Mouse (Mus musculus) hindlimb bud, embryonic 11.5 days (tissue): ENCODE measurements around the gene Ppp1r3g.
"Not testable (repeated sequence)": the region's sequence is repeated elsewhere in the genome, so short reads cannot be mapped to it uniquely, and the experiment has no call there.

Experiments used
- DNase-seq: peaks from one replicate; pipeline ENCODE4 v3.0.0-alpha.2; 2012; ENCODE audit warnings: low read depth, low spot score; ENCODE audit errors: extremely low spot score

The Ppp1r3g gene

DNA sequence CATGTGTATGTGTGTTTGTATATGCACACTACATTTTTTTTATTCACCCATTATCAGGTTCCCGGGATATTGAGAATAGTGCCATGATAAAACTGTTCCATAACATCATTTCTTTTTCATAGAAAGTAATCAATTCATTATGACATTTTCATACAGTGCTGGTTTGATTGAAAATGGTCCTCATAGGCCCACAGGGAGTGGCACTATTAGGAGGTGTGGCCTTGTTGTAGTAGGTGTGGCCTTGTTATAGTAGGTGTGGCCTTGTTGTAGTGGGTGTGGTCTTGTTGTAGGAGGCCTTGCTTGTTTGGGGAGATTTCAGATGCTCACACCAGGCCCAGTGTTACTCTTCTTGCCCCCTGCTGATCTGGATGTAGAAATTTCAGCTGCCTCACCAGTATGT lies at the start of gene Ppp1r3g:
Gene Ppp1r3g, plus strand, starts transcription at position 301 of the 400 bp plus-strand sequence.
- DNase-seq = no peak

DNA sequence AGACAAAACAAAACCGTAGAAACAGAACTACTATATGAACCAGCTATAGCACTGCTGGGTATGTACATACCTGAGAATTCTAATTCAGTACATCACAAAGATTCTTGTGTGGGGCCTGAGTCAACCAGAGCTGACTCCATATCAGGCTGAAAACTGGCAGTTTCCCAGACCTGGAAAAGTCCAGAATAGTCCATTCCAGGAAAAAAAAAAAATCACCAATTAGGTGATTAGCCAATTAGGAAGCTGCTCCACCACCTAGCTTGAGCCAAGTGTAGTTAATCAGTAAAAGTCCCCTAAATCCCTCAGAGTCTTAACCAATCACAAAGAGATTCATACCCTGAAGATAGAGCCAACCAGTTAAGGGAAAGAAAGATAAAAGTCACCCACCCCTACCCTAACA lies 47.2 kb upstream of the Ppp1r3g start:
- no peak for DNase-seq

DNA sequence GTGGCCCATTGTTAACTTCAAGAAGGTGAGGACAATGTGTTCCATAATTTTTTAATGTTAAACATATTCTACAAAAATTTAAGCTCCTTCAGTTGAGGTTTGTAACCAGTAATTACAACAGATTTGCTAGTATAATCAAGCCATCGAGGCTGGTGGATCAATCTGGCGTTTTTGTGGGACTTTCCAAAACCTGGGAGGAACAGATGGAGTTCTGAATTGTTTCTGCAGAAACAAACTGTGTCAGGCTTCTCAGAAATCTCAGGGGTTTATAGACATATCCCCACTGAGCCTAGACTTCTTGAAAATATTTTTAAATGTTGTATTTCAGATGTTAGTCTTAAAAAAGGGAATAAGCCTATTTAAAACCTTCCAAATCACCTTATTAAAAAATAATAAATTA lies 20.6 kb upstream of the Ppp1r3g start:
- DNase-seq = no peak

DNA sequence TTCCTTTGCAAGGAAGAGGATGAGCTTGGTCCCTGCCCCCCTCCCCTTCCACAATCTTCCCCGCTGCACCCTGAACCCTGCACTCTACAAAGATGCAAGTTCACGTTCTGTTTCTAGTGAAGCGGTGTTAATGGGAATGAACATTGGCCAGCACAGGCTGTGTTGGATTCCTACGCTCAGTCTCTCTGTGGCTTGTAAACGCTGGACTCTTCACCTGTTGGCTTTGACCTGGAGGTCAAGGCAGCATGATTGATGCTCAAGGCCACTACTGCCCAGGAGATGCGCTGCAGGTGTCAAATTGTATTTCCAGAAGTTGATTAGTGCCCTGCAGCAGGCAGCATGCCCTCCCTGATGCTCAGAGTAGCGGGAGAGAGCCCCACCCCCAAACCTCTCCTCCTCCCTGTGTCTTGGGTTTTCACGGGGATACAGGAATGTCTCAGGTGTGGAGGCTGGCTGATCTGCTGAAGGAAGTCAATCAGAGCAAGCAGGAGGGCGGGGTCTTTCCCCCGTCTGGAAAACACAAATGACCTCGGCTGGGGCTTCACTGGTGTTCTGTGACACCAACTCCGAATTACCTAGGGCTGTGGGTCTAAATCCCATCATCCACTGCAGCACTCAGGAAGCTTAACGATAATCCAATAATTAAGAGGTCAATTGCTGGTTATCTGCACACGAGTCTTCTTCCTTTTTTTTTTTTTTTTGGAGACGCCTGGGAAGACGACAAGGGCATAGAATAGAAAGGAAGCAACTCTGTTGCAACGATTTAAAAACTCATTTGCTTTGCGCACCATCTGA lies 18.6 kb upstream of the Ppp1r3g start:
- no peak for DNase-seq

DNA sequence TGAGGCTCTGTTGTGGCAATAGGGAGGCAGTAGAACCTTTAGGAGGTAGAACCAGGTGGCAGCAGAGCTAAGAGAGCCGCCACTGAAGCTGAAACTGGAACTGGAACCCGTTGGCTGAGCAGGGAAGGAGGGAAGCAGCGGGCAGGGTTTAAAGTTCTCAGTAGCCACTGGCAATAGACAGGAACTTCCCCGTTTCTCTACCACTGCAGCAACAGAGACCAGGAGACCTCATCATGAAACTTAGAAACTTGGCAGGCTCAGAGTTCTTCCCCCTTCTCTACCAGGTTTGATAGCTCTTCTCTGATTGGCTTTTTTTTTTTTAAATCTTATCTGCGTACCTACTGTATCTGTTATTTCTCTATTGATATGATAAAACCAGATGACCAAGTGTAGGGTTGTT lies 17.7 kb upstream of the Ppp1r3g start:
- DNase-seq = no peak

DNA sequence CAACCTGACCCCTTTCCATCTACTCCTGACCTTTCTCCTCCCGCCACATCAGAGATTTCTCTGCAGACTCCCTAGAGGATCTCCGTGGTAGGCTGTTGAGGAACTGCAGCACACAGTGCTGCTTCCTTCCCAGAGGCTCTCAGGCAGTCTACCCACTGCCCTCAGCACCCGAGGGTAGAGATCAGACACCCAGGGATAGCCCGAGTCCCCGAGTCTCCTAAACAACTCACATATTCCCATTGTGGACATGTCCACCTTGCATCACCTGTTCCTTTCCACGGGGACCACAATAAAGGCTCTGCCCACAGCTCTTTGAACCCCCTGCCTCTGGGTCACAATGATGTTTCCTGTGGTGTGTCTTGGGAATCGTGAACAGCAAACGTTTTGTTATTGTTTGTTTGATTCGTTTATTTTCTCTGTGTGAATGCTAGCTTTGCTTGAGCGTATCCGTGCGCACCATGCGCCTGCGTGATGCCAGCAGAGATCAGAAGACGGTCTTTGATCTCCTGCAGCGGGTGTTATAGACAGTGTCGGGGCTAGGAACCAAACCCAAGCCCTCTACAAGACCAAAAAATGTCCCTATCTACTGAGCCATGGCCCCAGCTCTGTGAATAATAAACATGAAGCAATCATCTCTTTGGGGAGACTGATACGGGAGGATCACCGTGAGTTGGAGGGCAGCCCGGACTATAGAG lies 11.8 kb upstream of the Ppp1r3g start:
- DNase-seq = no peak

DNA sequence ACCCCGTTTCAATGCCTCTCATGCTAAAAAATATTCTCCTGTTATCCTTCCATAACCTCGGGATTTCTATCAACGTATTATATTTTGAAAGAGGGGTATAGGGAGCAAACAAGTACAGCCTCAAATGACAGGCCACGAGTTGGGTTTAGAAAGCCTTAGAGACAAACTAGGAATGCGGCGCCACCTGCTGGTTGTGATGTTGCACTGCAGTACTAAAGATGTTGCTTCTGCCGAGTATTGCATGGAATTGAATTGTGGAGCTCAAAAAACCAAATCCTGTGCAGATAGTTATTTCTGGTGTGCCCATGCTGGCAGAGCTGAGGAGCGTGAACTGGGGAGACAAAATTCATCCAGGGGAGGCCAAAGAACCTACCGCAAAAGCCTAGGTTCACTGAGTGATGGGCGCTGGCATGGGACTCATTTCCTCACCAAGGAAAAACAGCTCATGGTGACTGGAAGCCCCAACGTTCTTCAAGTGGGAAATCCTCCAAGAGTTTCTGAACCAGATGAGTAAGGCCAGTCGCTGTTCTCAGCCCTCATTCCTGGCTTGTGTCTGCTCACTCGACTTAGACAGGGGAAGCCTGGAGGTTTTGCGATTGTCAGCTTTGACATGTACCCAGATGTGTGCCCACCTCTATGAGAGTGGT lies 11.2 kb upstream of the Ppp1r3g start:
- DNase-seq = peak; percentile 61

DNA sequence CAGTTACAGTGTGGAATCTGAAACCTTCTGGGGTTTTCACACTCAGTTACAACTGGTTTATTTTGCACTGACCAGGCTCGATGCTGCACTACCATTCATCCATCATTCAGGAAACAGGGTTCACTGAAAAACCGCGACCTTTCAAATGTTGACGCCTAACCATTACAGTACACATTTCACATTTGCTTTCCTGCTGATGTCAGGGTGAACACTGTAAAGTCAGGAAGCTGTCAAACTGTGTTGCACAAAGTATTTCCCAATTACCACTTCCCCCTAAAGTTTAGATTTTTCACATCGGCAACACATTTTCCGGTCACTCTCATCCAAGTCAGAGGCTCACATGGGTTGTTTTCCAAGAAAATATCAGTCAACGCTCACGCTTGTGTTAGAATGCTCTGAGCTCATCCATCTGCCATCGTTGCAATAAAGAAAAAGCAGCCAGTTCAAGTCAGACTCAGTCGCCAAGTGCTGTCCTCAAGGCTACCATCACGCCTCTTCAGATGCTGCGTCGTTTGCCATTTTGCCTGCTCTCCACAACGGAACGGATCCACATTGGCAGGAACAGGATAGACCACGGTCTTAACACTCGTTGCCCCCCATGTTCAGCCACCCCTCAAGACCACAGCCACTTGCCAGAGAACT lies 8.7 kb upstream of the Ppp1r3g start:
- DNase-seq = no peak

DNA sequence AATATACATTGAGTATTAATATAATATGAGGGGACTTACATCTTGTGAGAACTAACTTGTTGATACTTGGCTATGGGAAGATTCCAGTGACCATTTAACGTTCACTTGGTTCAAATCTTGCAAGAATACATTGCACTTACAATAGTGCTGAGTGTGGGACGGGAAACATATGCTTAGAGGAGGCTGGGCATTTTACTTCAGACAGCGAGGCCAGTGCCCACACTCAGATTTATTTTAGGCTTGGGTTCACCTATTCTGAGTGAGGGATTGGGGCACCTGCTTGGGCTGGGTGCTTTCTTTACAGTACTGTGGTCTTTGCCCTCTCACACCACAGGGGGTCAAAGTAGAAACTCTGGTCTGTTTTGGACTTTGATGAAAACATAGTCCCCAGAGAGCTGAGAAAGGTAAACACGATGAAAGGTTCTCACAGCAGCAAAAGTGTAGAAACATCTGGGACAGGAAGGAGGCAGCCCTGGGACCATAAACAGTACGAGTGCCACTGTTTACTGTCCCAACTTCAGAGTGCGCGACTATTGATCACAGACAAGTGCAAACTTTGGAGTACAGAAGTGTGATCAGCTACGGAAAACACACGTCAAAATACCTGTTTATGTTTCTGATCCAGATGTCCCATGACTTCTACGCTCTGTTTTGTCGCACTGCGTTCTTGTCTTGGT lies 890 bp downstream of the Ppp1r3g start:
- DNase-seq = no peak

DNA sequence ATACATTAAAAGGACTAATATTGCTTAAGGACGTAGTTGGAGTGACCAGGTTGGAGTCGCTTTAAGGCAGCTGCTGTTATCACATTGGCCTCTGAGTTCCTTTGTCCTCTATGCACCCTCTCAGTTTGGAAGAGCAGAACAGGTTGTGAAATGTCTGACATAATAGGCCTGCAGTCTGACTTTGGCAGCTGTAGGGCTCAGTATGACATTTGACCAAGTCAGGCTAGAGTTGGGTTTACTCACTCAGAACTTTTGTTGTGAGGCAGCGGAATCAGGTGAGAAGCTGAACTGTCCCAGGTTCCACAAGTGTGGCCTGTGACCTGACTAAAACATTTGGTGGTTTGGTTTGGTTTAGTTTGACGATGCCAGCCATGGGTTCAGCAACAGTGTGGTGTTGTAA lies 4.9 kb downstream of the Ppp1r3g start:
- no peak for DNase-seq

DNA sequence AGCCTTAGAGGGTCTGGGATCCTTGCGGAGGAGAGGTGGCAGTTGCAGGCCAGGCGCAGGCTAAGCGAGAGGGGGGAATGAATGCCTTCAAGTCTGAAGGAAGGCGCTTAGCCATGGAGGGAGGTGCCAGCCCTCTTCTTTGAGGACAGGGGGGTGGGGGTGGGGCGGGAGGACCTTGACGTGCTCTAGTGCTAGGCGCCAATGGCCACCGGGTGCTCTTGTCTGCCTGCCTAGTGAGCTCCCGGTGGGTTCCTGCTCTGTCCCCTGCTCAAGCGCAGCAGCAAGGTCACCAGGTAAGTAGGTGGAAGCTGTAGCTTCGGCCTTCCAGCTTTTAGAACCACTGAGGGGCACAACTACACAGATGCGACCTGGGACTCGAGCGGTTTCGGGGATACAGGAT lies 9.1 kb downstream of the Ppp1r3g start:
- DNase-seq = no peak

DNA sequence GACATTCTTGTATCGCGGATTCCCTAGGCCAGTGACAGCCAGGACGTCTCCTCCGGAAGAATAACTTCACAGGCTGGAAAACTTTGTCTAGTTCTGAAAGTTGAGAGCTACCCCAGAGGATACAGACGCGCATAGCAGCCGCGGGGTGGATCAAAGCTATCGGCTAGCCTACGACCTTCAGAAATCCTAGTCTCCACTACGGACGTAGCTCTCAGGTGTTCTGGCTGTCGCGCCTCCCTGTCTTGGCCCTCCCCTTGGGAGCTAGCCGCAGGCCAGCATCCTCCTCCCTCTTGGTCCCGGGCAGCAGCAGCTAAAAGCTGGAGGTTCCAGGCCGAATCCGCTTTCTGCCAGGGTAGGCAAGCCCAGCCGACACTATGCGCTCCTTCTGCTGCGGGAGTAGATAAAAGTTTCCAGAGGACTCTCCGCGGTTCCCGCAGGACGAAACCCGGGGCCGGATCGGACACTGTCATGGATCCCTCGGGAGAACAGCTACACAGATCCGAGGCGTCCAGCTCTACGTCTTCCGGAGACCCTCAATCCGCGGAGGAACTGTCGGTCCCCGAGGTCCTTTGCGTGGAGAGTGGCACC lies 9.6 kb downstream of the Ppp1r3g start:
- DNase-seq = no peak

DNA sequence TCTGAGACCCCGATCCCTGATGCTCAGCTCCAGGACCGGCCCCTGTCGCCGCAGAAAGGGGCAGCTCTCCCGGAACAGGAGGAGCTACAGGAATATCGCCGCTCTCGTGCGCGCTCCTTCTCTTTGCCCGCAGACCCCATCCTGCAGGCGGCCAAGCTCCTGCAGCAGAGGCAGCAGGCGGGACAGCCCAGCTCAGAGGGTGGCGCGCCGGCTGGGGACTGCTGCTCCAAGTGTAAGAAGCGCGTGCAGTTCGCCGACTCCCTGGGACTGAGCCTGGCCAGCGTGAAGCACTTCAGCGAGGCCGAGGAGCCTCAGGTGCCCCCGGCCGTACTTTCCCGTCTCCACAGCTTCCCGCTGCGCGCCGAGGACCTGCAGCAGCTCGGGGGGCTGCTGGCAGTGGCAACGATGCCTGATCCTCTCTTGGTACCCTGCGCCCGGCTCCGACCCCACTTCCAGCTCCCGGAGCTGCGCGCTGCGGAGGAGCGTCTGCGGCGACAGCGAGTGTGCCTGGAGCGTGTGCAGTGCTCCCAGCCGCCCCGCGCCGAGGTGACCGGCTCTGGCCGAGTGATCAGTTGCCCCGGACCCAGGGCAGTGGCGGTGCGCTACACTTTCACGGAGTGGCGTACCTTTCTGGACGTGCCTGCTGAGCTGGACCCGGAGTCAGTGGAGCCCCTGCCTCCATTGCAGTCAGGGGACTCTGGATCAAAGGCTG lies 10.2 kb downstream of the Ppp1r3g start:
- no peak for DNase-seq

DNA sequence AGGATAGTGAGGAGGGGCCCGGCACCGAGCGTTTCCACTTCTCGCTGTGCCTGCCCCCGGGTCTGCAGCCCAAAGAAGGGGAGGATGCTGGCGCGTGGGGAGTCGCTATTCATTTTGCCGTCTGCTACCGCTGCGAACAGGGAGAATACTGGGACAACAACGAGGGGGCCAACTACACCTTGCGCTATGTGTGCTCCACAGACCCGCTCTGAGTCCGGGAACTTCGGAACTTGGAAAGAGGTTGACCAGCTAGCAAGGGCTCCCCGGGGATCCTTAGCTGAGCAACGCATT lies 10.7 kb downstream of the Ppp1r3g start:
- no peak for DNase-seq

DNA sequence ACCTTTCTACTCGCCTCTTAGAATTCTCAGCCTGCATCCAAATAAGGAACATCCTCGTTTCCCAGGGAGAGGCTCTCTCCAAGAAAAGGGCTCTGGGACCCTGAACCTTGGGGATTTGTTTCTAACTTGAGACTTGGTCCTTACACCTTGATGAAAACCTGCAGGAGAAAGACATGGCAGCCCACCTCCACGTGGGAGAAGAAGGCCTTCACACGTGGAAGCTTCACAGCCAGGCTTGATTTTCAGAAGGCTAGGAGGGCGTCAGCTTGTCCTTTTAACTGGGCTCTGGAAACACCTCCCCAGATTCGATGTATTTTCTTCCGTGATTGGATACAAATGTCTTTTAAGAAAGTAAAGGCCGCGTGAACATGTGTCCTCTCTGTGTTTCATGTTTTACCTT lies 11.2 kb downstream of the Ppp1r3g start:
- no peak for DNase-seq

DNA sequence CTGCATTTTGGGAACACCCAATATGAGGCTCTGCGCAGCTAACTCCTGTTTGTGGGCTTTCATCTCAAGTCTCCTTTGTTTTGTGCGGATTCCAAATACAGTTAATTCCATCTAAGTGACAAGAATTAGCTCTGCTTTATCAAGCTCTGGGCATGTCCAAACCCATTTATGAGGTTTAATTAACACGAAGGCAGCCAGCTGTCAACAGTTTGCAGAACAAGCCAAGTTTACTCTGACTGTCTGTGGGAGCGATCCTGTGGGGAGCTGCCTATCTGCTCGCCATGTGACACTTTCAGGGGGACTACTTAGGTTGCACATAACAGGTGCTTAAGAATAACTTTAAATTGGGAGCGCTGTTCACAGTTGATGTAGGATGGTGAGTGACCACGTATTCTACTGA lies 18.3 kb downstream of the Ppp1r3g start:
- DNase-seq = no peak

DNA sequence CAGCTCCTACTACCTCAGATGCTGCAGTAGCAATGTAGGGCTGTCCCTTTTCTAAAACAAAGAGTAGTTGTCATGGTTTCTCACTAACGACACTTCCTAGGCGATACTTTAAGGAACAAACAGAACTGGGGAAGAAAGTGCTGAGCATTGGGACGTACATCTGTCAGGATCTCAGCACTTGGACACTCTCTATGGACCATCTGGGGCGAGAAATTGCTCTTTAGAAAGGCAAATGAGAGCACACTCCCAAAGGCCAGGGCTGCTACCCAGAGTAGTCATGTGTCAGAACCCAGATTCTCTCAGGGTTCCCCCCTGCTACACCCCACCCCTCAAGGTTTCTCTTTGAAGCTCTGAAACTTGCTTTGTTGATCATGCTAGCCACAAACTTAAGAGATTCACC lies 21.8 kb downstream of the Ppp1r3g start:
- DNase-seq = no peak

DNA sequence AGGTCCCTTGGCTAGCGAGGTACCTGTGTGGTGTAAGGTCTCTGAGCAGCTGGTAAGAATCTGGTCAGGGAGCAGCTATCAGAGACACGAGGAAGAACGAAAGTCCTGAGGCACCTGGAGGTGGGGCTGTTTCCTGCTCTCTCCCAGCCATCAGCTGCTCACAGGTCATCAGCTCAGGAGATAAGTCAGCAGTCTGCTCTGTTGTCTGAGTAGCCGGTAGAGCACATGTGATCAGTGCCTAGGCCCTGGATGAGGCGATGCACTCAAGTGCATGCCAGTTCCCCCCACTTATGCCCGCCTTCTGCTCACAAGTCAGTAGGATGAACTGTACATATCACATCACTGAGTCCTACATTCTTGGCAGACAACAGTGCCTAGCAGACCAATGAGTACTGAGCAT lies 24.3 kb downstream of the Ppp1r3g start:
- no peak for DNase-seq

DNA sequence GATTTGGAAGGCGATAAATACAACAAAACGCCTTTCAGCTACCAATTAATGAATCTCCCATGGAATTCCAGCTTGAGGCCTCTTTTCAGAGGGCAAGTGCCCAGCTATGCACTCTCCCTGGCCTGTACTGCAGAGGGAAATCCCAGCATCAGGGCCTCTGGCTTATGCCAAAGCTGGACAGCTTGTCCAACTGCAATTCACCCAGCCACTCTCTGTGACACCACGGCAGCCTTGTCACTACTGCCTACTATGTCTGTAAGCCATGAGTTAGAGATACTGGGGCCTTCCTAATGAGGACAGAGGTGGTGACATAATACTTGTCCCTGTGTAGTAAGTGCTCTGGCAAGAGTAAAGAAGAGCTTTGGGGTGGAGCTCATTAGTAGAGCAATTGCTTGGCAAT lies 30.7 kb downstream of the Ppp1r3g start:
- DNase-seq = no peak

DNA sequence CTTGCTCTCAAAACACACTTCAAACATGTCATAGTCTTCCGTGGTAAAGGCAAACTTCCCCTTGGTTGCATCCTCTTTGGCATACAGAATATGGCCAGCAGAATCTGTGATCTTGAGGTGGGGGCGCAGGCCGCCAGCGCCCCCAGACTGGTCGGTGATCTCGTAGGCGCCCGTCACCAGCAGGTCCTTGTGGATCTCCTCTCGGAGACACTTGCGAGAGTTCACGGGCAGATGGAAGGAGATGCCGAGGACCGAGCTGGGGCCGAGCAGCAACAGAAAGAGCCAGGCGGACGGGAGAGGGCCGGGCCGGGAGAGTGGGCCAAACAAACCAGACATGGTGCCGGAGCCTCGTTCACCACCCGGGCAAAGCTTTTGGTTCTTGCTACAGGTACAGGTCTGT lies 32.5 kb downstream of the Ppp1r3g start:
- not testable (repeated sequence) for DNase-seq
